Mouse (Mus musculus) cerebellum, postnatal 14 days (tissue): Measurements from ENCODE around the gene Oas1c.
A peak's percentile ranks its signal among the peaks of the same experiment; 100 is the strongest.
"Not testable (repeated sequence)": the region's sequence is repeated elsewhere in the genome, so short reads cannot be mapped to it uniquely, and the experiment has no call there.

Experiments used
- DNase-seq, 2 experiments: peaks; one replicate each; pipeline ENCODE4 v3.0.0; 2021; ENCODE audit warnings: mixed read lengths in 2 of 2

The Oas1c gene

GRCm38 (mm10) chr5:120811951-120812819 lies at the start of gene Oas1c:
TSS of gene Oas1c (minus strand) at chr5:120812514.
- DNase-seq = peak; percentile 79 to 82

- no peak for DNase-seq
Measured at GRCm38 (mm10) chr5:120861121-120861520, 48.8 kb upstream of the Oas1c start, which contains the start of gene Oas1h. TSS of gene Oas1h (plus strand) at chr5:120861421.

DNA sequence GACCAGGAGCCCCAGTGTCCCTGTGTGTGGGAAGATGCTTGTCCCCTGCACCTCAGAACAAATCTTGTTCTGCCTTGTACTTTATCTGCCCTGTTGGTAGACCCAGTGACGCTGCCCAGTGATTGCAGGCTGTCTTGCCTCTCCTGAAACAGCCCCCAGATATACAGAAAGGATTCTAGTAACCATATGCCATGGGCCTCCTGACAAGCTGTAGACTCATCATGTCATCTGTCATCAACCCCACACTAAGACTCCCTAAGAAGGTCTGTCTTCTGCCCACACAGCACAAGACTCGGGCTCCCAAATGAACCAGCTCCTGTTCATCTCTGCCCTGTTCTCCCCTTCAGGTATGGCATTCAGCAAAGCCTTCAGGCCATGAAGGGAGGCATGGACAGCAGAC lies 46.9 kb upstream of the Oas1c start:
- DNase-seq = peak in 1 of 2 experiments; percentile 50

DNA sequence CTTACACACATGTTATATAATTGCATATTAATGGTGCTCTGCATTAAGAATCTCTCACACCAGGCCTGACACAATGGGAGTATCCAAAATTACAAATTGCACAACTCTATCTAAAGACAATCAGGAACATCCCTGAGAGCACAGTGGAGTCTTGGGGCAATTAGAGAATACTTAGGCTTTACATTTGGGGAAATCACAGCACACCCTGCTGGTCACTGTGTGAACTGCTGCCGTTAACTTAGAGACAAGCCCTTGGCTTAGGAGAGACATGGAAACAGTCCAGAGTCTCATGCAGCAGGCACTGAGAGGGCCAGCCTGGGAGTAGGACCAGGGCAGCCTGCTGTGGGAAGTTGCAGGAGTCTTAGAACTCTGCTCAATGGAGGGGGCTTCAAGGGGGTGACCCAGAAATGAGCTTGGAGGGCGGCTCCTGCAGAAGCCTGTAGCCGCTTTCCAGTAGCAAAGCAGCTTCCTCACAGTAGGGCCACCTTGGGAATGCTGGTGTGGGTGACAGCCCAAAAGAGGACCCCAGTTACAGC lies 37.4 kb upstream of the Oas1c start:
- DNase-seq = peak; percentile 52 to 71

- no peak for DNase-seq
Measured at GRCm38 (mm10) chr5:120847067-120847466, 34.8 kb upstream of the Oas1c start, which contains the start of gene Oas1f. TSS of gene Oas1f (plus strand) at chr5:120847367.

GRCm38 (mm10) chr5:120844713-120845112 lies 32.4 kb upstream of the Oas1c start:
- DNase-seq = peak; percentile 63 to 68

DNA sequence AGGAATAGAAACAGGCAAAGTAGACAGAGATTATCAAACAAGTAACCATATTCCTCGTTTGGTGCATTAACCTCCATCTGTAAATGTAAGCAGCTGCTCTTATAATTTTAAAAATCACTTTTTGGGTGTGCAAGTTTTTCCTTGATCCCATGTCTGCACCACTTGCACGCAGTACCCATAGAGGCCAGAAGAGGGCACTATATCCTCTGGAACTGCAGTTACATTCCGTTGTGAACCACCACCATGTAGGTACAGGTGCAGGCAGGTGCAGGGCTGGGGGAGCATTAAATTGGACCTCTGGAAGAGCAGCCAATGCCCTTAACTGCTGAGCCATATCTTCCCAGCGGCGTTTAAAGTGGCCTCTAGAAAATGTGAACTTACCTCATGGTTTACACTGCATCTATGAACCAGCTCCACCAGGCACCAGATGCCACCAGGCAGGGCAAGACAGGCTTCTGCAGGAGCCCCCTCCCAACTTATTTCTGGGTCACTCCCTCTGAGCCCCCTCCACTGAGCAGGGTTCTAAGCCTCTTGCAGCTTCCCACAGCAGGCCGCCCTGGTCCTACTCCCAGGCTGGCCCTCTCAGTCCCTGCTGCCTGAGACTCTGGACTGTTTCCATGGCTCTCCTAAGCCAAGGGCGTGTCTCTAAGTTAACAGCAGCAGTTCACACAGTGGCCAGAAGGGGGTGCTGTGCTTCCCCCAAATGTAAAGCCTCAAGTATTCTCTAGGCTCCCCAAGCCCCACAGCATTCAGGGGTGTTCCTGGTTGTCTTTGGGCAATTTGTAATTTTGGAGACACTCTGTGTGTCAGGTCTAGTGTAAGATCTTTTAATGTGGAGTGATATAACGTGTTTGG lies 24.6 kb upstream of the Oas1c start:
- peak; percentile 80 to 87 for DNase-seq

GRCm38 (mm10) chr5:120833335-120834280 lies 21.3 kb upstream of the Oas1c start:
- no peak for DNase-seq

DNA sequence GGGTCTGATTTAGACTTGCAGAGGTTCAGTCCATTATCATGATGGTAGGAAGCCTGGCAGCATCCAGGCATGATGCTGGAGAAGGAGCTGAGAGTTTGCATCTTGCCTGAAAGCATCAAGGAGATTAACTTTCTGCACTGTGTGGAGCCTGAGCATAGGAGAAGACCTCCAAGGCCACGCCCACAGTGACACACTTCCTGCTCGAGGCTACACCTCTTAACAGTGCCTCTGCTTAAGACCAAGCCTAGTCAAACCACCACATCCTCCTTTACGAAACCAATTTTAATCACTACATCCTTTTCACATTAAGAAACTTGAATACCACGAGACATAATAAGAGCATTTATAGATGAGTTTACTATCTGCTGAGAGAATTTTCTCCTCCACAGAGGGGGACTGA lies 18.7 kb upstream of the Oas1c start:
- no peak for DNase-seq

DNA sequence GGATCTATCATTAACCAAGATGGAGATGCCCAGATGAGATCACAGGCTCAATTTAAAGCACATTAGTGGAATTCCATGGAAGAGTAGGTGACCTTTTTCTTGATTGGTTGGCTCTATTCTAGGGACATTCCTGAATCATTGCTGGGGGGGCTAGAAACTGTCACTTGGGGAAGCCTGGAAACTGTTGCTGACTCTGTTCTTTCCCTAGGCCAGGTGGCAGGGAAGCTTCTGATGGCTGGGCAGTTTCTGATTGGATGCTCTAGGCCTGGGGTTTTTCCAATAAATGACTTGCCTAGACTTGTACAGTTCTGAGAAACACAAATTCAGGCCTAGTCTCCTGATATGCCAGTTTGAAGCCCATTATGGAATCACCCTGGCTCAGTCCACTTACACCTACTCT lies 6.7 kb upstream of the Oas1c start:
- no peak for DNase-seq

DNA sequence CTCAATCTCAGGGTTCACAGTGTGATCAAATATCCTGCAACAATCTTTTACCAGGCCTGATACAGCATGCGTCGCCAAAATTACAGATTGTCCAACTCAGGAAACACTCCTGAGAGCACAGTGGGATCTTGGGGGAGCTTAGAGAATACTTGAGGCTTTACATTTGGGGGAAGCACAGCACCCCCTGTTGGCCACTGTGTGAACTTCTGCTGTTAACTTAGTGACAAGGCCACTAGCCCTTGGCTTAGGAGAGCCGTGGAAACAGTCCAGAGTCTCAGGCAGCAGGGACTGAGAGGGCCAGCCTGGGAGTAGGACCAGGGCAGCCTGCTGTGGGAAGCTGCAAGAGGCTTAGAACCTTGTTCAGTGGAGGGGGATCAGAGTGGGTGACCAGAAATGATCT lies 3.6 kb upstream of the Oas1c start:
- DNase-seq = peak; percentile 51 to 66

- DNase-seq = no peak
Measured at GRCm38 (mm10) chr5:120813023-120813422, 709 bp upstream of the Oas1c start.

GRCm38 (mm10) chr5:120809171-120809570 lies 3.1 kb downstream of the Oas1c start:
- no peak for DNase-seq

- peak; percentile 70 to 83 for DNase-seq
Measured at GRCm38 (mm10) chr5:120806458-120806857, 5.9 kb downstream of the Oas1c start.

DNA sequence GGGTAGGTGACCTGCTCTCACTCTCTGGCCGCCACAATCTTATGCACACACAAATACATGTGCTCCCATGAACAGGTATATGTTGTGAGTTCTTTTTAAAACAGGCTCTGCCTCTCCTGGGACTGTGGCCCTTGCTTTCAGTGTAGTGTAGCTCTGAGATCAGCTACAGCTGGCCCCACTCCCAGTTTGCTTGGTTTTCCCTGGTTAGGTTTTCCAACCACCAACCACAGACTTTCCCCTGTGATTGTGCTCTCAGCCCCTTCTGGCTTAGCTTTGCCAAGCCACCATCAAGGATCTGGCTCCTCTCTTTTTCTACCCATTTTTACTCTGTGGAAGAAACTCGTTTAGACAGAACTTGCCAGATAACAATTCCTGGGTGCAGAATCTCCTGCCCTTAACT lies 8.7 kb downstream of the Oas1c start:
- no peak for DNase-seq

- DNase-seq = not testable (repeated sequence)
Measured at GRCm38 (mm10) chr5:120798943-120799342, 13.4 kb downstream of the Oas1c start.

- DNase-seq = not testable (repeated sequence)
Measured at GRCm38 (mm10) chr5:120798147-120798546, 14.2 kb downstream of the Oas1c start.

- not testable (repeated sequence) for DNase-seq
Measured at GRCm38 (mm10) chr5:120795480-120796034, 16.8 kb downstream of the Oas1c start, which contains the start of gene Oas1e. TSS of gene Oas1e (minus strand) at chr5:120795530.

DNA sequence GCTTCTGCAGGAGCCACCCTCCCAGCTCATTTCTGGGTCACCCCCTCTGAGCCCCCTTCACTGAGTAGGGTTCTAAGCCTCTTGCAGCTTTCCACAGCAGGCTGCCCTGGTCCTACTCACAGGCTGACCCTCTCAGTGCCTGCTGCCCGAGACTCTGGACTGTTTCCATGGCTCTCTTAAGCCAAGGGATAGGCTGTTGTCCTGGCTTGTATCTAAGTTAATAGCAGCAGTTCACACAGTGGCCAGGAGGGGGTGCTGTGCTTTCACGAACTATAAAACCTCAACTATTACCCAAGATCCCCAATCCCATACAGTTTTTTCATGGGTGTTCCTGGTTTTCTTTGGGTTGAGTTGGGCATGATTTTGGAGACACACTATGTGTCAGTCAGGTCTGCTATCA lies 19.3 kb downstream of the Oas1c start:
- DNase-seq = peak; percentile 75 to 86

- DNase-seq = no peak
Measured at GRCm38 (mm10) chr5:120787042-120787441, 25.3 kb downstream of the Oas1c start.

GRCm38 (mm10) chr5:120782446-120782845 lies 29.9 kb downstream of the Oas1c start:
- DNase-seq = no peak

GRCm38 (mm10) chr5:120781646-120782045 lies 30.7 kb downstream of the Oas1c start:
- no peak for DNase-seq
